Mouse (Mus musculus) kidney, adult 10 weeks (tissue): ENCODE measurements around the gene Tbcel. TPM values are rescaled to one million over a fixed set of nuclear protein-coding genes. Genes with fewer than 3 reads are reported as not detected.

ENCODE experiments used
- polyA plus RNA-seq: library from polyadenylated mRNA; stranded (reverse); fragments of 350-450 nt; fragmentation: Illumina TruSeq; extraction: RNeasy Lipid Tissue Mini Kit (QIAGEN cat#74804); gene quantifications from one replicate; pipeline ENCODE4 v1.2.3, GENCODE M21; 2014; ENCODE audit warnings: low read depth, low replicate concordance

Gene Tbcel
- polyA plus RNA-seq = 42.3 TPM

DNA sequence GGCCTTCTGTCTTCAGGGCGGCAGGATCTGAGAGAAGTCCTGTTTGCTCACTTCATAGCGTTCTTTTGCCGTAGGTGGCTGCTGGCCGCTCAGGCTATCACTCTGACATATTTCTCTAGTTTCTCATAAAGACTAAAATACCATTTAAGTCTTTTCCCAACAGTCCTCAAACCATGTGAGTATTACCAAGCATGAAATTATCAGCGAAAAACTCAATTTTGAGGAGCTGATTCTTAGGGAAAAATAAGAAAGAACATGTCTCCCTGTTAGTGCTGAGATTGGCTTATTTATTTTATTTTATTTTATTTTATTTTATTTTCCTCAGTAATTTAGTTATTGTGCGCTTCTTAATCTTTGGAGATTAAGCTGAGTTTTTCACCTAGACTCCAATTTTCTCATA is at the start of gene Tbcel:
TSS of gene Tbcel (minus strand) at position 101 of the 400 bp plus-strand sequence.

GRCm38 (mm10) chr9:42399829-42400228 is 107.8 kb downstream of the Tbcel start, which contains the start of gene Tecta:
Tecta (minus strand) TSS chr9:42399929.

Other genes starting within 250 kb of the Tbcel start
- 60.4 TPM for gene Sc5d, start 243.6 kb downstream of the Tbcel start, polyA plus RNA-seq
- gene Tecta, start 107.9 kb downstream of the Tbcel start, polyA plus RNA-seq = not detected